Mouse (Mus musculus) mouse trophoblast stem cell (cell line): Measurements from ENCODE around the gene Slc4a3.

Experiments used
- in situ Hi-C, 2 experiments: fragments of 300-500 bp; cut with MseI, MboI; formaldehyde crosslinking; loops; 2 replicates in 1 of 2; 3 replicates in 1 of 2; pipeline ENCODE4 v1.15.1; 2025

The Slc4a3 gene

GRCm38 (mm10) chr1:75595930-75596329 lies 49.9 kb downstream of the Slc4a3 start:
- in situ Hi-C loops, result loop anchor here in 1 of 2 experiments (5.0 kb wide), 1 partner anchor 34 kb away; no protein-coding TSS in a partner anchor

GRCm38 (mm10) chr1:75596906-75597305 lies 50.8 kb downstream of the Slc4a3 start:
- in situ Hi-C loops, result loop anchor here in 1 of 2 experiments (5.0 kb wide), 1 partner anchor 35 kb away; no protein-coding TSS in a partner anchor

- in situ Hi-C loops, result loop anchor here in 1 of 2 experiments (5.0 kb wide), 1 partner anchor 35 kb away; no protein-coding TSS in a partner anchor
Observed at GRCm38 (mm10) chr1:75597622-75598021, 51.6 kb downstream of the Slc4a3 start.

GRCm38 (mm10) chr1:75601738-75602137 lies 55.7 kb downstream of the Slc4a3 start:
- in situ Hi-C loops, result no loop called here

- in situ Hi-C loops, result no loop called here
Observed at GRCm38 (mm10) chr1:75603584-75603983, 57.5 kb downstream of the Slc4a3 start.

- in situ Hi-C loops, result no loop called here
Observed at GRCm38 (mm10) chr1:75608225-75608624, 62.2 kb downstream of the Slc4a3 start.

GRCm38 (mm10) chr1:75608625-75609263 lies 62.7 kb downstream of the Slc4a3 start:
- in situ Hi-C loops, result no loop called here

- in situ Hi-C loops, result no loop called here
Observed at GRCm38 (mm10) chr1:75609264-75609662, 63.2 kb downstream of the Slc4a3 start.

GRCm38 (mm10) chr1:75610553-75610952 lies 64.5 kb downstream of the Slc4a3 start:
- in situ Hi-C loops, result no loop called here
